Mouse (Mus musculus) lung, embryonic 16.5 days (tissue): Measurements from ENCODE around the gene Ugt1a10. TPM values are rescaled to one million over a fixed set of nuclear protein-coding genes. Genes with fewer than 3 reads are reported as not detected.

Experiments
- ATAC-seq: fragments of 200-750 bp; cut with Nextera tagmentation; 2 replicates; pipeline ENCODE4 v1.8.0; 2017; ENCODE audit warnings: low read depth, mild to moderate bottlenecking, moderate library complexity
- H3K27ac ChIP-seq: fragments of 300-500 bp; sonication (generic); 2 replicates; pipeline ENCODE4 v1.5.1; 2014; ENCODE audit warnings: mild to moderate bottlenecking, control low read depth, low read length
- H3K27me3 ChIP-seq: fragments of 300-500 bp; sonication (generic); 2 replicates; pipeline ENCODE4 v1.6.1; 2014; ENCODE audit warnings: low read depth, low read length, mixed read lengths; ENCODE audit not compliant: control insufficient read depth, insufficient read depth
- H3K36me3 ChIP-seq: fragments of 300-500 bp; sonication (generic); 2 replicates; pipeline ENCODE4 v1.6.1; 2014; ENCODE audit warnings: low read length; ENCODE audit not compliant: control insufficient read depth, insufficient read depth
- H3K4me1 ChIP-seq: fragments of 300-500 bp; sonication (generic); replicated peaks from 2 replicates; pipeline ENCODE4 v1.6.1; 2014; ENCODE audit warnings: low read length, mixed read lengths; ENCODE audit not compliant: control insufficient read depth, insufficient read depth
- H3K4me2 ChIP-seq: fragments of 300-500 bp; sonication (generic); 2 replicates; pipeline ENCODE4 v1.6.1; 2014; ENCODE audit warnings: low read depth, low read length, control low read depth
- H3K4me3 ChIP-seq: fragments of 300-500 bp; sonication (generic); 2 replicates; pipeline ENCODE4 v1.5.1; 2014; ENCODE audit warnings: mild to moderate bottlenecking, low read length, control low read depth
- H3K9ac ChIP-seq: fragments of 300-500 bp; sonication (generic); 2 replicates; pipeline ENCODE4 v1.6.1; 2014; ENCODE audit warnings: low read length, control low read depth
- H3K9me3 ChIP-seq: fragments of 300-500 bp; sonication (generic); 2 replicates; pipeline ENCODE4 v1.6.1; 2016; ENCODE audit warnings: low read length; ENCODE audit not compliant: control insufficient read depth
- whole genome bisulfite sequencing: fragments of 180-500 bp; shearing (Covaris S2); extraction: QIAGEN DNeasy Blood & Tissue Kit; methylation state at CpG from one replicate; pipeline ENCODE4 v1.1.7; 2014; 5-methylcytosine and 5-hydroxymethylcytosine counted together
- polyA plus RNA-seq: library from polyadenylated mRNA; unstranded; fragments of >200 nt; fragmentation: Nextera tagmentation; extraction: Ambion mirVana; gene quantifications from 2 replicates; pipeline ENCODE4 v1.2.1, GENCODE M21; 2015

The Ugt1a10 gene
- polyA plus RNA-seq, 1 experiment from 2014 or later, result not detected

DNA sequence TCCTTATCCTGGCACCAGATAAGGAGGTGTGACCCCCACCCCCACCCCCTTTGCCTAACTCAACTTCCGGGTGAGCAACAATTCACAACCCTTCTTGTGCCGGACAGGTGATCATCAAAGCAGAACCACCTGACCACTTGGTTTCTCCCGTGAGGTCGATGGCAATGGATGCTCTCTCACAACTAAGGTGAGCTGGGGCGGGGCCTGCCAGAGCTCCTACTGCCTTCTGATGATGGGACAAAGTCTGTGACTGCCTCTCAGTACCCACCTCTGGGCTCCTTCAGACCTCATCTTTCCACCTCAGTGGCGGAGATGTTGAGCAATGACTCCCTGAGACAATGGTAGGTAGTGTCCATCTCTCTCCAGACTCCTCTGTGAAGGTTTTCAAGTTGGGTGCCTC is 190.7 kb downstream of the Ugt1a10 start:
- no peak overlapping the region for H3K4me3 ChIP-seq
- H3K4me2 ChIP-seq, result no peak overlapping the region
- no peak for ATAC-seq
- H3K36me3 ChIP-seq, result no peaks in the 10 kb centered on the region
- peaks cover 75% of the 10 kb centered on the region for H3K9me3 ChIP-seq
- no peak overlapping the region for H3K27ac ChIP-seq
- H3K4me1 ChIP-seq, result no peaks in the 10 kb centered on the region
- no peak overlapping the region for H3K9ac ChIP-seq
- WGBS, result 76% methylated on average over 6 of the region's 6 CpGs
- H3K27me3 ChIP-seq, result no peaks in the 10 kb centered on the region

GRCm38 (mm10) chr1:88246386-88246785 is 191.2 kb downstream of the Ugt1a10 start:
- ATAC-seq, result no peak
- H3K27ac ChIP-seq, result no peak overlapping the region
- 42% methylated on average over 6 of the region's 6 CpGs for WGBS

DNA sequence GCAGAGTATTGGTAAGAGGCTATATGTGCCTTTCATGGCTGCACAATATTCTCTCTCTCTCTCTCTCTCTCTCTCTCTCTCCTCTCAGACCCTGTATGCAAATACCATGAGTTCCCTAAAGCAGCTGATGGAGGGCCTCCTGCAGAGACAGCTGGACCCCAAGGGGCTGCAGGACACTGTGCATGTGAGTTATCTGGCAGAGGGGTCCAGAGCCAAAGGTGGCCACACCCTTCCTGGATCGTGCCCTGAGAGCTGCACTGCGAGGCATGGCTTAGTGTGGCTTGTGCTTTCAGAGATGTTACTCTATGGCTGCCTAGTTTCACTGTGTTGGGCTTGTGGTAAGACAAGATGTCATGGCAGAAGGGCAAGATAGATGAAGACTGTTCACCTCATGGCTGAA is 192.5 kb downstream of the Ugt1a10 start:
- H3K4me3 ChIP-seq, result no peak overlapping the region
- H3K36me3 ChIP-seq, result no peaks in the 10 kb centered on the region
- WGBS, result 49% methylated on average over 2 of the region's 2 CpGs
- no peaks in the 10 kb centered on the region for H3K27me3 ChIP-seq
- H3K4me2 ChIP-seq, result no peak overlapping the region
- H3K9me3 ChIP-seq, result peaks cover 77% of the 10 kb centered on the region
- H3K27ac ChIP-seq, result no peak overlapping the region
- no peak overlapping the region for H3K9ac ChIP-seq
- ATAC-seq, result no peak
- no peaks in the 10 kb centered on the region for H3K4me1 ChIP-seq

More at GRCm38 (mm10) chr1:88246386-88246785, 191.2 kb downstream of the Ugt1a10 start:
- Histone ChIP-seq H3K36me3 (no peaks in the 10 kb centered on the region), H3K4me3 (no peak overlapping the region), H3K4me2 (no peak overlapping the region), H3K9ac (no peak overlapping the region), H3K9me3 (peaks cover 75% of the 10 kb centered on the region), H3K27me3 (no peaks in the 10 kb centered on the region), H3K4me1 (no peaks in the 10 kb centered on the region)

GRCm38 (mm10) chr1:88248658-88249057 is 193.5 kb downstream of the Ugt1a10 start:
- Histone ChIP-seq H3K9me3 (peaks cover 71% of the 10 kb centered on the region), H3K4me1 (no peaks in the 10 kb centered on the region), H3K27ac (no peak overlapping the region), H3K4me3 (no peak overlapping the region), H3K4me2 (no peak overlapping the region), H3K36me3 (no peaks in the 10 kb centered on the region), H3K9ac (no peak overlapping the region), H3K27me3 (no peaks in the 10 kb centered on the region)
- 63% methylated on average over 4 of the region's 4 CpGs for WGBS
- ATAC-seq, result no peak

- no peak overlapping the region for H3K27ac ChIP-seq
- H3K4me1 ChIP-seq, result no peaks in the 10 kb centered on the region
- no peak overlapping the region for H3K9ac ChIP-seq
- H3K36me3 ChIP-seq, result no peaks in the 10 kb centered on the region
- no peaks in the 10 kb centered on the region for H3K27me3 ChIP-seq
- H3K4me3 ChIP-seq, result no peak overlapping the region
- H3K9me3 ChIP-seq, result peaks cover 68% of the 10 kb centered on the region
- WGBS, result 71% methylated on average over 7 of the region's 7 CpGs
- no peak overlapping the region for H3K4me2 ChIP-seq
- ATAC-seq, result no peak
Measured at GRCm38 (mm10) chr1:88249596-88249995, 194.4 kb downstream of the Ugt1a10 start.

- H3K27ac ChIP-seq, result no peak overlapping the region
- no peak for ATAC-seq
- no peak overlapping the region for H3K9ac ChIP-seq
- no peaks in the 10 kb centered on the region for H3K4me1 ChIP-seq
- 75% methylated on average over 5 of the region's 5 CpGs for WGBS
- H3K27me3 ChIP-seq, result no peaks in the 10 kb centered on the region
- peaks cover 68% of the 10 kb centered on the region for H3K9me3 ChIP-seq
- H3K4me3 ChIP-seq, result no peak overlapping the region
- no peaks in the 10 kb centered on the region for H3K36me3 ChIP-seq
- no peak overlapping the region for H3K4me2 ChIP-seq
Measured at GRCm38 (mm10) chr1:88250023-88250422, 194.8 kb downstream of the Ugt1a10 start.

GRCm38 (mm10) chr1:88253106-88253505 is 197.9 kb downstream of the Ugt1a10 start:
- ATAC-seq, result no peak
- Histone ChIP-seq H3K36me3 (no peaks in the 10 kb centered on the region), H3K27ac (no peak overlapping the region), H3K4me1 (no peaks in the 10 kb centered on the region), H3K4me2 (no peak overlapping the region), H3K4me3 (no peak overlapping the region), H3K9ac (no peak overlapping the region), H3K9me3 (peaks cover 48% of the 10 kb centered on the region), H3K27me3 (no peaks in the 10 kb centered on the region)
- 70% methylated on average over 8 of the region's 8 CpGs for WGBS

- H3K36me3 ChIP-seq, result no peaks in the 10 kb centered on the region
- H3K9me3 ChIP-seq, result peaks cover 45% of the 10 kb centered on the region
- H3K4me2 ChIP-seq, result no peak overlapping the region
- no peak overlapping the region for H3K9ac ChIP-seq
- 69% methylated on average over 6 of the region's 6 CpGs for WGBS
- no peak overlapping the region for H3K4me3 ChIP-seq
- no peak for ATAC-seq
- H3K27ac ChIP-seq, result no peak overlapping the region
- no peaks in the 10 kb centered on the region for H3K4me1 ChIP-seq
- H3K27me3 ChIP-seq, result no peaks in the 10 kb centered on the region
Measured at GRCm38 (mm10) chr1:88253540-88253939, 198.4 kb downstream of the Ugt1a10 start.

DNA sequence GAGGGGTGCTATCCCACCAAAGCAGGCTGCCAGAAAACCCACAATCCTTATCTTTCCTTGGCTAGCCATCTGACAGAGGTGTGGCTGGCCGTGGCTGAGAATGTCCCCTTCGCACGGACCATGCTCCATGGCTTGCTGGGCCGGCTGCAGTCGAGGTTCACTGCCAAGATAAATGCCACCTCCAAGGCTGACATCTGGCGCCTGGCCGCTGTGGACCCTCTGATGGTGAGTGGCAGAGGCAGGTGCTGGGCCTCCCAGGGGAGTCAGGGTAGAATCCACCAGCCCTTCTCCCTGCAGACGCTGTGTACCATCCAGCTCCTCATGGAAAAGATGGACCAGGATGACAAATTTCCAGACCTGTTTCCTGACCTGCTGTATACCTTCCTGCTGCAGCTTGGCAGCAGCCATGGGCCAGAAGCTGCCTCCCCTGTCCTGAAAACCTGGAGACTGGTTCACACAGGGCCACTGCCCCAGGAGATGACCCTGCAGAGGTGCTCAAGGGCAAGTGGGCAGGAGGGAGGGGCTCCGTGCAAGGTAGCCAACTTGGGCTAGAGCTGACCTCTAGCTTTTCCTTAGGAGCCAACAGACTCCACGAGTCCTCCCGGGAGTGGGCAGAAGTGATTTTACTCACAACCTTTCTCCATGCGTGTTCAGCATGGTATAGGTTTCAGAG is 199.7 kb downstream of the Ugt1a10 start:
- H3K9ac ChIP-seq, result no peak overlapping the region
- no peaks in the 10 kb centered on the region for H3K4me1 ChIP-seq
- peaks cover 4% of the 10 kb centered on the region; the same call in 1 of the 2 replicates for H3K36me3 ChIP-seq
- ATAC-seq, result no peak
- no peak overlapping the region for H3K27ac ChIP-seq
- 80% methylated on average over 12 of the region's 12 CpGs for WGBS
- H3K27me3 ChIP-seq, result no peaks in the 10 kb centered on the region
- no peak overlapping the region for H3K4me2 ChIP-seq
- H3K4me3 ChIP-seq, result no peak overlapping the region
- peaks cover 31% of the 10 kb centered on the region for H3K9me3 ChIP-seq

DNA sequence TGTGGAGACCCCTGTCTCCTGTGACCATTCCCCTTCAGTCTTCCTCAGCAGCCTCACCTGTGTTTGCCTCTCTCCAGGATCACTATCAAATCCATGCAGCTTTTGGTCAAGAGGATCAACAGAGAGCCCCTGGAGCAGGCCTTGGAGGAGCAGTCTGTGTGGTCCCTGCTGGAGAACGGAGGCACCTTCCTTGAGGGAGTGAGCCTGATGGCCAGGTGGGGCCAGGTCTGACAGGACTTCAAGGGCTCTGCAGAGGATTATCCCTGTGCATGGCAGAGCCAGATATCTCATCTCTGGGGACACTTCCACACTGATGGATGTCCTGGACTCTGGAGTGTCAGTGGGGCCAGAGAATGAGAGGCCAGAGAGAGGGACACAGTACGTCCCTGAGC is 200.3 kb downstream of the Ugt1a10 start:
- 47% methylated on average over 2 of the region's 2 CpGs for WGBS
- no peaks in the 10 kb centered on the region for H3K4me1 ChIP-seq
- no peak for ATAC-seq
- no peaks in the 10 kb centered on the region for H3K27me3 ChIP-seq
- no peak overlapping the region for H3K4me2 ChIP-seq
- H3K36me3 ChIP-seq, result peaks cover 10% of the 10 kb centered on the region
- H3K4me3 ChIP-seq, result no peak overlapping the region
- H3K27ac ChIP-seq, result no peak overlapping the region
- peaks cover 26% of the 10 kb centered on the region for H3K9me3 ChIP-seq
- H3K9ac ChIP-seq, result no peak overlapping the region
